ENCODE assay signal across 16 mouse cellular contexts in the genomic region with DNA sequence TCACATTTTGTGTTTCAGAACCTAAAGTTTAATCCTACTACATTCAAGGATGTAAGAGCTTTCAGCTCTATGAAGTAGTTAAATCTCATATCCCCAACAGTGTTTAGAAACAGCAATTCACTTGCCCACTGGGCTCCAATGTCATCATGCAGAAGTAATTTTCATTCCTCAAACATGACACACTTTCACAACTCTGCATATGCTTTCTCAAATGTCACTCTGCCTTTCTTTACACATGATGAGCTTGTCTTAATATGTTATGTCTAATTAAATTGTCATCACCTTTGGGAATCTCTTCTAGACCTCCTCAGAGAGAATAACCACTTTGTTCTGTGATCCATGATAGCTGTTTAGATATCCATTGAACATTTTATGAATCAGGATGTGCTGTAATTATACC.
"Had no signal": no experiment of that assay in that cellular context is flagged by ENCODE, and none has a peak within 500 bp of the region (broad histone marks: within the 10 kb centered on the region; RNA-seq: fewer than 3 reads in every experiment).

No protein-coding gene starts in this region.

- H3K27me3 ChIP-seq: lung, embryonic 15.5 days; megakaryocyte, embryonic 14.5 days; midbrain, embryonic 13.5 days; midbrain, embryonic 15.5 days; neural tube, embryonic 12.5 days had no signal

- H3K4me3 ChIP-seq: lung, embryonic 15.5 days; megakaryocyte, embryonic 14.5 days; midbrain, embryonic 13.5 days; midbrain, embryonic 15.5 days; neural tube, embryonic 12.5 days had no signal

- H3K36me3 ChIP-seq: lung, embryonic 15.5 days; midbrain, embryonic 13.5 days; midbrain, embryonic 15.5 days; neural tube, embryonic 12.5 days had no signal

- DNase-seq: liver, postnatal 0 days; lung, adult 2 months; lung, postnatal 14 days; lung, postnatal 36 days; right cerebral cortex, adult 18-20 months; right cerebral cortex, postnatal 25 days; right cerebral cortex, postnatal 4 days; spleen, adult 18-20 months; thymus, adult 2 months; thymus, postnatal 25 days; thymus, postnatal 4 days had no signal
